Mouse (Mus musculus): ENCODE data around the gene Gmpr2.

Gene Gmpr2

GRCm38 (mm10) chr14:55724411-55724871 is 52.7 kb downstream of the Gmpr2 start:
- peak; percentile 50 for DNase-seq (ENCODE audit: extremely low read depth, low read depth)

DNA sequence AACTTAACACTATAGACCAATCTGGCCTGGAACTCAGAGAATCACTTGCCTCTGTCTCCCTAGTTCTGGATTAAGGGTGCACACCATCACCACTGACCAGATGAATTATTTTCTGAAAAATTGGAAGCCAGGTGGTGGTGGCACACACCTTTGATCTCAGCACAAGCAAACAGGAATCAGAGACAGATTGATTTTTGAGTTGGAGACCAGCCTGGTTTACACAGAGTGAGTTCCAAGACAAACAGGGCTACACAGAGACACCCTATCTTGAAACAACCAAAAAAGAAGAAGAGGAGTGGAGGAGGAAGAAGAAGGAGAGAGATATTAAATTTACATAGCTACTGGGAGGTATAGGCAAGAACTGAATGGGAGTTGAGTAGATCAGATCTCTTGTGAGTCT is 54.5 kb downstream of the Gmpr2 start:
- DNase-seq (ENCODE audit: extremely low read depth, low read depth) = no peak

- DNase-seq (ENCODE audit: extremely low read depth, low read depth) = no peak
These were observed 56.3 kb downstream of the Gmpr2 start for GRCm38 (mm10) chr14:55727889-55728685.
